Mouse (Mus musculus): ENCODE results near the gene Tmx2.

DNA sequence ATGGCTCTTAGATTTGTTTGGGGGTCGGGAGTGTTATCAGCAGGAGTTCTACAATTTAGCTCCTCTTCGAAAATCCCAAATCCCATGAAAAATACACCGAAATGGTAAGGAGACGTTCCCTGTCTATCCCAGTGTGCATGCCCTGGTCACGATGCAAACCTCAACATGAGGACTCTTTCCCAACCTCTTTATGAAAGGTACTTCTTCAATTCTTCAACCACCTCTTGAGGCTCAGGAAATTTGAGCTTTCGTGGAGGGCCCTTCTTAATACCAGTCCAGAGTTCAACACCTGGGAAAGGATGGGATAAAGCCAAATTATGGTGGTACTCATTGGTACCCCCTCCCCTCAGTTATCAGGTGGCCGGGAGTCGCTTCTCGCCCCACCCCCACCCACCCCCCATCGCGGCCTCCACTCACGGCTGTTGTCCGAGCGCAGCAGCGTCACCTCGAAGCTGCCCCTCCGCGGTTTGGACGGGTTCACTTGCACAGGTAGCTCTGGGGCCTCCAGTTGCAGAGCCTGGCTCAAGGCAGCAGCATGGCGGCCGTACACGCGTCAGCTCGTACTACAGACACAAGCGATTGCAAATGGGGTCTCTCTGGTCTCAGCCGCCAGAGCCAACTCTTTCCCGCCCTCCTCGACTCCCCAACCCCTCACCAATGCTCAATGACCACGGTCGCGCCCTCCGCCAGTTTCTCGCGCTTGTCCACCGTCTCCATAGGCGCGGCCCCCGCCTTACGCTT is 8.9 kb downstream of the Tmx2 start:
- no peak for TF ChIP-seq CTCF (IDR thresholded peaks at IDR 0.05; ENCODE audit: insufficient read depth, low read length)
- TF ChIP-seq POLR2A (IDR thresholded peaks at IDR 0.05; ENCODE audit: borderline replicate concordance, extremely low read depth, low read depth, low read length), result no peak

Data from lung, adult 2 months (tissue).